Mouse (Mus musculus) limb, embryonic 15.5 days (tissue): ENCODE results near the gene Il5. TPM values are rescaled to one million over a fixed set of nuclear protein-coding genes. Genes with fewer than 3 reads are reported as not detected.
A peak's percentile ranks its signal among the peaks of the same experiment; 100 is the strongest.
"Not testable (repeated sequence)": the region's sequence is repeated elsewhere in the genome, so short reads cannot be mapped to it uniquely, and the experiment has no call there.

Source experiments
- ATAC-seq: fragments of 200-750 bp; cut with Nextera tagmentation; 2 replicates; pipeline ENCODE4 v1.8.0; 2017; ENCODE audit warnings: low read depth, moderate TSS enrichment; ENCODE audit not compliant: insufficient number of reproducible peaks, low FRiP score, low TSS enrichment
- H3K27ac ChIP-seq: fragments of 300-500 bp; sonication (generic); 2 replicates; pipeline ENCODE4 v1.5.1; 2015; ENCODE audit warnings: moderate library complexity, mild to moderate bottlenecking, inconsistent platforms
- H3K27me3 ChIP-seq: fragments of 300-500 bp; sonication (generic); 2 replicates; pipeline ENCODE4 v1.6.1; 2015; ENCODE audit warnings: inconsistent platforms
- H3K36me3 ChIP-seq: fragments of 300-500 bp; sonication (generic); 2 replicates; pipeline ENCODE4 v1.6.1; 2015; ENCODE audit warnings: inconsistent platforms
- H3K4me1 ChIP-seq: fragments of 300-500 bp; sonication (generic); 2 replicates; pipeline ENCODE4 v1.6.1; 2015; ENCODE audit warnings: inconsistent platforms
- H3K4me2 ChIP-seq: fragments of 300-500 bp; sonication (generic); 2 replicates; pipeline ENCODE4 v1.6.1; 2015; ENCODE audit warnings: mild to moderate bottlenecking, inconsistent platforms
- H3K4me3 ChIP-seq: fragments of 300-500 bp; sonication (generic); 2 replicates; pipeline ENCODE4 v1.5.1; 2015; ENCODE audit warnings: mild to moderate bottlenecking, inconsistent platforms
- H3K9ac ChIP-seq: fragments of 300-500 bp; sonication (generic); 2 replicates; pipeline ENCODE4 v1.6.1; 2015; ENCODE audit warnings: inconsistent platforms
- H3K9me3 ChIP-seq: fragments of 300-500 bp; sonication (generic); 2 replicates; pipeline ENCODE4 v1.6.1; 2016; ENCODE audit warnings: inconsistent platforms
- WGBS: fragments of 180-500 bp; shearing (Covaris S2); methylation state at CpG from one replicate; pipeline ENCODE4 v1.1.7; 2015; 5-methylcytosine and 5-hydroxymethylcytosine counted together
- polyA plus RNA-seq: library from polyadenylated mRNA; unstranded; fragments of >200 nt; fragmentation: Nextera tagmentation; extraction: Ambion mirVana; gene quantifications from 2 replicates; pipeline ENCODE4 v1.2.1, GENCODE M21; 2015

The Il5 gene
- polyA plus RNA-seq, 1 experiment from 2014 or later, result not detected

GRCm38 (mm10) chr11:53748614-53749013 lies 28.0 kb downstream of the Il5 start:
- Histone ChIP-seq H3K9ac (no peak overlapping the region), H3K4me2 (no peak overlapping the region), H3K9me3 (no peaks in the 10 kb centered on the region), H3K4me1 (no peaks in the 10 kb centered on the region), H3K27me3 (no peaks in the 10 kb centered on the region), H3K27ac (no peak overlapping the region), H3K36me3 (no peaks in the 10 kb centered on the region), H3K4me3 (no peak overlapping the region)
- WGBS, result 86% methylated on average over 6 of the region's 6 CpGs
- ATAC-seq, result no peak

- ATAC-seq, result no peak
- Histone ChIP-seq H3K9ac (no peak overlapping the region), H3K27me3 (no peaks in the 10 kb centered on the region), H3K4me1 (no peaks in the 10 kb centered on the region), H3K27ac (no peak overlapping the region), H3K4me2 (no peak overlapping the region), H3K9me3 (no peaks in the 10 kb centered on the region), H3K4me3 (no peak overlapping the region), H3K36me3 (no peaks in the 10 kb centered on the region)
- 47% methylated on average over 4 of the region's 4 CpGs for WGBS
Observed at GRCm38 (mm10) chr11:53749306-53749705, 28.7 kb downstream of the Il5 start.

- Histone ChIP-seq H3K4me3 (no peak overlapping the region), H3K9ac (no peak overlapping the region), H3K4me1 (no peaks in the 10 kb centered on the region), H3K9me3 (no peaks in the 10 kb centered on the region), H3K4me2 (no peak overlapping the region), H3K27me3 (no peaks in the 10 kb centered on the region), H3K36me3 (no peaks in the 10 kb centered on the region), H3K27ac (no peak overlapping the region)
- ATAC-seq, result no peak
- 55% methylated on average over 5 of the region's 5 CpGs for WGBS
Observed at GRCm38 (mm10) chr11:53749716-53750352, 29.2 kb downstream of the Il5 start.

GRCm38 (mm10) chr11:53755011-53755595 lies 34.5 kb downstream of the Il5 start:
- WGBS, result 80% methylated on average over 12 of the region's 12 CpGs
- ATAC-seq, result no peak
- Histone ChIP-seq H3K9ac (no peak overlapping the region), H3K9me3 (no peaks in the 10 kb centered on the region), H3K4me2 (no peak overlapping the region), H3K27ac (no peak overlapping the region), H3K4me1 (peaks cover 17% of the 10 kb centered on the region), H3K27me3 (no peaks in the 10 kb centered on the region), H3K4me3 (no peak overlapping the region), H3K36me3 (no peaks in the 10 kb centered on the region)

- Histone ChIP-seq H3K4me3 (no peak overlapping the region), H3K4me1 (peaks cover 34% of the 10 kb centered on the region), H3K36me3 (no peaks in the 10 kb centered on the region), H3K4me2 (no peak overlapping the region), H3K27ac (no peak overlapping the region), H3K9ac (no peak overlapping the region), H3K9me3 (no peaks in the 10 kb centered on the region), H3K27me3 (no peaks in the 10 kb centered on the region)
- no peak for ATAC-seq
- WGBS, result 85% methylated on average over 4 of the region's 4 CpGs
Observed at GRCm38 (mm10) chr11:53757612-53758011, 37.0 kb downstream of the Il5 start.

GRCm38 (mm10) chr11:53758033-53758432 lies 37.4 kb downstream of the Il5 start:
- H3K9ac ChIP-seq, ATAC-seq, H3K9me3 ChIP-seq, H3K4me2 ChIP-seq, H3K36me3 ChIP-seq, H3K27ac ChIP-seq, H3K4me3 ChIP-seq, H3K27me3 ChIP-seq: not testable (repeated sequence)
- WGBS, result 81% methylated on average over 9 of the region's 9 CpGs
- peaks cover 38% of the 10 kb centered on the region for H3K4me1 ChIP-seq

- ATAC-seq, result no peak
- no peaks in the 10 kb centered on the region for H3K36me3 ChIP-seq
- 33% methylated on average over 6 of the region's 6 CpGs for WGBS
- H3K27ac ChIP-seq, result peak overlapping the region; percentile 59; the same call in 1 of the 2 replicates
- H3K9me3 ChIP-seq, result no peaks in the 10 kb centered on the region
- no peak overlapping the region for H3K9ac ChIP-seq
- no peak overlapping the region for H3K4me2 ChIP-seq
- peaks cover 46% of the 10 kb centered on the region for H3K4me1 ChIP-seq
- no peak overlapping the region for H3K4me3 ChIP-seq
- H3K27me3 ChIP-seq, result no peaks in the 10 kb centered on the region
Observed at GRCm38 (mm10) chr11:53758791-53759351, 38.3 kb downstream of the Il5 start.

- Histone ChIP-seq H3K27me3 (no peaks in the 10 kb centered on the region), H3K4me1 (peaks cover 55% of the 10 kb centered on the region), H3K27ac (0 out of 2 replicates have a peak overlapping the region, but pooled peaks have one; percentile 11), H3K4me2 (no peak overlapping the region), H3K9ac (no peak overlapping the region), H3K9me3 (no peaks in the 10 kb centered on the region), H3K4me3 (no peak overlapping the region), H3K36me3 (no peaks in the 10 kb centered on the region)
- 19% methylated on average over 22 of the region's 22 CpGs for WGBS
- no peak for ATAC-seq
Observed at GRCm38 (mm10) chr11:53759545-53760406, 39.2 kb downstream of the Il5 start.

GRCm38 (mm10) chr11:53761284-53761683 lies 40.7 kb downstream of the Il5 start:
- H3K27me3 ChIP-seq, result no peaks in the 10 kb centered on the region
- 69% methylated on average over 5 of the region's 5 CpGs for WGBS
- no peak overlapping the region for H3K9ac ChIP-seq
- no peak overlapping the region for H3K4me3 ChIP-seq
- H3K4me2 ChIP-seq, result no peak overlapping the region
- peak overlapping the region; percentile 91 for H3K27ac ChIP-seq
- no peaks in the 10 kb centered on the region for H3K36me3 ChIP-seq
- H3K4me1 ChIP-seq, result peaks cover 57% of the 10 kb centered on the region
- H3K9me3 ChIP-seq, result no peaks in the 10 kb centered on the region
- no peak for ATAC-seq

- Histone ChIP-seq H3K4me2 (no peak overlapping the region), H3K4me1 (peaks cover 57% of the 10 kb centered on the region), H3K9me3 (no peaks in the 10 kb centered on the region), H3K36me3 (no peaks in the 10 kb centered on the region), H3K9ac (no peak overlapping the region), H3K27ac (peak overlapping the region; percentile 91), H3K4me3 (no peak overlapping the region), H3K27me3 (no peaks in the 10 kb centered on the region)
- WGBS, result 56% methylated on average over 2 of the region's 2 CpGs
- no peak for ATAC-seq
Observed at GRCm38 (mm10) chr11:53761822-53762221, 41.2 kb downstream of the Il5 start.

- H3K4me1 ChIP-seq, result peaks cover 57% of the 10 kb centered on the region
- no peaks in the 10 kb centered on the region for H3K36me3 ChIP-seq
- no peak for ATAC-seq
- peak overlapping the region; percentile 91 for H3K27ac ChIP-seq
- peak overlapping the region; percentile 66 for H3K4me2 ChIP-seq
- H3K9me3 ChIP-seq, result no peaks in the 10 kb centered on the region
- no peak overlapping the region for H3K9ac ChIP-seq
- peak overlapping the region; percentile 34 for H3K4me3 ChIP-seq
- 40% methylated on average over 2 of the region's 2 CpGs for WGBS
- H3K27me3 ChIP-seq, result no peaks in the 10 kb centered on the region
Observed at GRCm38 (mm10) chr11:53762426-53762825, 41.8 kb downstream of the Il5 start.
